Mouse (Mus musculus) midbrain, embryonic 11.5 days (tissue): Measurements from ENCODE around the gene Prkar1b. TPM values are rescaled to one million over a fixed set of nuclear protein-coding genes. Genes with fewer than 3 reads are reported as not detected.

Experiments
- ATAC-seq: fragments of 200-750 bp; cut with Nextera tagmentation; 2 replicates; pipeline ENCODE4 v1.8.0; 2017; ENCODE audit warnings: moderate TSS enrichment, moderate library complexity; ENCODE audit not compliant: low FRiP score
- DNase-seq: peaks from one replicate; pipeline ENCODE4 v3.0.0; 2015; ENCODE audit warnings: low spot score; ENCODE audit errors: missing footprints
- H3K27ac ChIP-seq: fragments of 300-500 bp; sonication (generic); 2 replicates; pipeline ENCODE4 v1.5.1; 2014; ENCODE audit warnings: low read depth, low read length
- H3K27me3 ChIP-seq: fragments of 300-500 bp; sonication (generic); 2 replicates; pipeline ENCODE4 v1.6.1; 2014; ENCODE audit warnings: mild to moderate bottlenecking, low read length, moderate library complexity, mixed read lengths; ENCODE audit not compliant: control insufficient read depth, insufficient read depth
- H3K36me3 ChIP-seq: fragments of 300-500 bp; sonication (generic); 2 replicates; pipeline ENCODE4 v1.6.1; 2014; ENCODE audit warnings: mild to moderate bottlenecking, low read length, moderate library complexity, mixed read lengths; ENCODE audit not compliant: control insufficient read depth, insufficient read depth
- H3K4me1 ChIP-seq: fragments of 300-500 bp; sonication (generic); 2 replicates; pipeline ENCODE4 v1.6.1; 2014; ENCODE audit warnings: low read length; ENCODE audit not compliant: control insufficient read depth, insufficient read depth
- H3K4me2 ChIP-seq: fragments of 300-500 bp; sonication (generic); 2 replicates; pipeline ENCODE4 v1.6.1; 2014; ENCODE audit warnings: mild to moderate bottlenecking, moderate library complexity
- H3K4me3 ChIP-seq: fragments of 300-500 bp; sonication (generic); 2 replicates; pipeline ENCODE4 v1.5.1; 2014; ENCODE audit warnings: low read depth, low read length
- H3K9ac ChIP-seq: fragments of 300-500 bp; sonication (generic); 2 replicates; pipeline ENCODE4 v1.6.1; 2014; ENCODE audit warnings: low read length
- H3K9me3 ChIP-seq: fragments of 300-500 bp; sonication (generic); 2 replicates; pipeline ENCODE4 v1.6.1; 2016; ENCODE audit warnings: low read length; ENCODE audit not compliant: control insufficient read depth
- WGBS: fragments of 180-500 bp; shearing (Covaris S2); extraction: QIAGEN DNeasy Blood & Tissue Kit; methylation state at CpG from one replicate; pipeline ENCODE4 v1.1.7; 2014; 5-methylcytosine and 5-hydroxymethylcytosine counted together
- polyA plus RNA-seq: library from polyadenylated mRNA; unstranded; fragments of >200 nt; fragmentation: Nextera tagmentation; extraction: Ambion mirVana; gene quantifications from 2 replicates; pipeline ENCODE4 v1.2.1, GENCODE M21; 2014

Gene Prkar1b
- polyA plus RNA-seq, 1 experiment from 2014 or later = 20.2 TPM

DNA sequence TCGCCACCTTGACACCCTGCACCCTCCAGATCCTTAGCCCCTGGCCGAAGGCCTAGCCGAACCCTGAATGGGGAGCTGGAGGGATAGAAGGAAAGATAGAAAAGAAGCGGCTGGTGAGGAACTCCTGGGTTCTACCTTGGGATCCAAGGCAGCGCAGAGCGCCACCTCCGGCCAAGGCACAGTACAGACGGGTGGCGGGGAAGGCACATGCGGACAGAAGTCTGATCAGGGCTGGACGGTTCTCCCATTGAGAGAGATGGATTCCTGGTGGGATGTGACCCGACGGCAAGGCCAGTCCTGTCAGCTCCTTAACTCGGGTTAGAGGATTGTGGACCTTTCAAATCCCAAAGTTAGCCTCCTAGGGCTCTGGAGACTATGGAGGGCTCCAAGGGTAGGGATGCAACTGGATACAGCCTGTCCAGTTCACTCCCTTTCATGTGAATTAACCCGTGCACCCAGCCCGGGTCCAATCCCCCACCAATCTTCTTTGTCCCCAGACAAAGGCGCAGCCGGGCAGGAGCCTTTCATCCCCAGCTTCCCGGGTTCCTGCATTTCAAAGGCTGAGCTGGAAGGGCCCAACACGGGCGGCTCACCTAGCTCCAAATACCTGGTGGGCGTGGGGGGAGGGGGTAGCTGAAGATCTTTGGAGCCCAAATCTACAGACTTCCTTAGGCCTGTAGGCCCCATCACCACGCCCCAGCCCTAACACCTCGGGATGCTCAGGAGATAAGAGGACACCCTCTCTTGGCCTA lies 153.3 kb downstream of the Prkar1b start:
- ATAC-seq = peak; percentile 5; the same call in 1 of the 2 replicates
- Histone ChIP-seq H3K9ac (no peak overlapping the region), H3K4me1 (peaks cover 41% of the 10 kb centered on the region), H3K4me2 (peak overlapping the region; percentile 98), H3K36me3 (no peaks in the 10 kb centered on the region), H3K27ac (no peak overlapping the region), H3K9me3 (no peaks in the 10 kb centered on the region), H3K27me3 (peaks cover 78% of the 10 kb centered on the region), H3K4me3 (peak overlapping the region; percentile 63)
- WGBS = under 1% methylated on average over 24 of the region's 24 CpGs
- peak; percentile 94 for DNase-seq

DNA sequence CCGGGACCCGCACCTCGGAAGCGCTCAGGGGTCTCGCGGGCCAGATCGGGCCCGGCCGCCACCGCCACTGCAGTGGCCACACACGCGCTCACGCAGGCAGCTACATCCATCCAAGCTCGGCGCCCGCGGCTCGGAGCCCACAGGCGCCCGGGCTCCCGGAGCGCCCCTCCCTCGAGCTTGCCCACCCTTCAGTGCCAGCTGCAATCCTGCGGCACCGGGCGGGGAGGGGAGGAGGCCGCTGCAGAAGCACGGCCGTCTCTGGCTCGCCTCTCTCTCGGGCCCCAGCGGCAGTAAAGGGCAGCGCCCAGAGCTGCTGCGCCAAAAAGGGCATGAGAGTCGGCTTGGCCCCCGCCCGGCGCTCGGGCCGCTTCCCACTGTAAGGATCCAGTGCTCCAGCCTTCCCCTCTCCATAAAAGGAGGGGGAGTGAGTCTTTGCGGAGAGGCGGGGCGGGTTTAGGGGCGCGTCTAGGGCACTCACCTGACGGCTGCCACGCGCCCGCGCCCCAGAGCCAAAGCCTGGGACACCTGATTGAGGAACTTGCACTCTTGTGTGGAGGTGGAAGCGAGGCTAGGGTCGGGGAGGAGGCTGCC lies 154.0 kb downstream of the Prkar1b start:
- H3K4me1 ChIP-seq = peaks cover 41% of the 10 kb centered on the region
- H3K4me3 ChIP-seq = peak overlapping the region; percentile 63
- under 1% methylated on average over 52 of the region's 52 CpGs for WGBS
- peak overlapping the region; percentile 98 for H3K4me2 ChIP-seq
- H3K36me3 ChIP-seq = no peaks in the 10 kb centered on the region
- no peaks in the 10 kb centered on the region for H3K9me3 ChIP-seq
- H3K27ac ChIP-seq = no peak overlapping the region
- peak overlapping the region; percentile 73 for H3K9ac ChIP-seq
- DNase-seq (peak; percentile 95), ATAC-seq (peak; percentile 54)
- H3K27me3 ChIP-seq = peaks cover 84% of the 10 kb centered on the region

DNA sequence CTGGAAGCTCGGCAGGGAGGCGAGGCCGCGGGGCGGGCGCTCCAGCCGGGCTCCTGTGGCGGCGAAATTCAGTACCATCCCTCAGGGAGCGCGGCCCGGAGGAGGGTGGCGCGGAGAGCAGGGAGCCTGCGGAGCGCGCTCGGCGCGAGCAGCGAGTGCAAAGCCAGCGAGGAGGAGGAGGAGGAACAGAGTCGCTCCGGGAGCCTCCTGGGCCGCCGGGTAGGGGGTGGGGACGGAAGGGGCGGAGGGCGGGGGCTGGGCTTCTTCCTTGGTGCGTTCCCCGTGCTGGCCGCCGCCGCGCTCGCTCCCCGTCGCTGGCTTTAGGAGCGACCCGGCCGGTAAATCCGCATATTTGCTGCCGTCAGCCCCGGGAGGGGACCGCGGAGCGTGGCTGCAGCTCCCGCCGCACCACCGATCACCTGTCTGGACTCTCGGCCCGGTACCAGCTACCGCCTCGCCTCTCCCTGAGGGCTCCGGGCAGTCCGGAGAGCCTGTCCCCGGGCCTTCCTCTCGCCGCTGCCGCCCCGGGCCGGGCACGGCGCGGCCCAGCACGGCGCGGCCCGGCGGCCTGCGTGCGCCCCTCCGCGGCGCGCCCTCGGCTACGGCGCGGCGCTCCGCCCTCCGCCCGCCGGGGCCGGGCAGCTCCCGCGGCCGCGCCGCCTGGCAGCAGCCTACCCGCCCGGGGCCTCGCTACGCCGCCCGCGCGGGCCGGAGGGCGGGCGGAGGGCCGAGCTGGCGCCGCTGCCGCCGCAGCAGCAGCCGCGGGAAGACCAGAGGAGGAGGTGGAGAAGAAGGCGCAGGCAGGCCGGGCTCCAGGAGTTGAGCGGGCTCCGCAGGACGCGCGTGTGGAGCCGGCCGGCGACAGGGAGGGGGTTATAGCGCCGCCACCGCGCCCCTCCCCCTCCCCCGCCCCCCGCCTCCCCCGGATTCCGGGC lies 154.7 kb downstream of the Prkar1b start:
- WGBS = under 1% methylated on average over 88 of the region's 127 CpGs

DNA sequence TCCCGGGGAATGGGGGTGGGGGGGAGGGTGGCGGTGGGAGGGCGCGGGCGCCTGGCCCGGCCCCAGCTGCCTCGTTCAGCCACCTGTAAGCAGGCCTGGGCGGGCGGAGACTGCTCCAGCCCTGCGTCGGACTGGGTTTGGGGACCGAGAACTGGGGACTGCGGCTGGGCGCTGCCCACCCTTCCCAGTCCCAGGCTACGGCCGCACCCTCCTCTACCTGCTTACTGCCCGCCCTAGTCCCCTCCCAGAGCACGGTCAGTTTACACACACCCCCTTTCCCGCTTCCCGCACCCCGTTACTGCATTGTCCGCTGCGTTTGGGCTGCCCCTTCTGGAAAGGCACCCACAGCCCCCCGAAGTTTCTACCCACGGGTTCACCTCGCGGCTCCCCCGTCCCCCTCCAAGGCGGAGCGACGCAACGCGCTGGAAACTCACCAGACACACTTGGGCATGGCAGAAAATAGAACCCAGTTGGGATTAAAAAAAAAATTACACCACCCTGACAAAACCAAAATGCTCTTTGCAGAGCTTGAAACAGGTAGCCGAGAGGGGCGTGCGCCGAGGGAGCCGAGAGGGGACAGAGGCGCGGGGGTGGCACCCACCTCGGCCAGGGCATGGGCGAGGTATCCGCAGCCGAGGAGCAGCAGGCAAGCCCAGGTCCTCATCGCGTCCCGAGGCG lies 155.6 kb downstream of the Prkar1b start:
- ATAC-seq (peak; percentile 13; the same call in 1 of the 2 replicates), DNase-seq (peak; percentile 93)
- WGBS = under 1% methylated on average over 46 of the region's 48 CpGs
- Histone ChIP-seq H3K27ac (no peak overlapping the region), H3K4me2 (peak overlapping the region; percentile 98), H3K9me3 (no peaks in the 10 kb centered on the region), H3K4me3 (peak overlapping the region; percentile 63), H3K9ac (peak overlapping the region; percentile 73), H3K36me3 (no peaks in the 10 kb centered on the region), H3K4me1 (peaks cover 41% of the 10 kb centered on the region), H3K27me3 (peaks cover 77% of the 10 kb centered on the region)

More for the DNA sequence above, 154.7 kb downstream of the Prkar1b start:
- Histone ChIP-seq H3K9me3 (no peaks in the 10 kb centered on the region), H3K27ac (peak overlapping the region; percentile 40; the same call in 1 of the 2 replicates), H3K9ac (peak overlapping the region; percentile 73), H3K27me3 (peaks cover 84% of the 10 kb centered on the region), H3K36me3 (no peaks in the 10 kb centered on the region), H3K4me1 (peaks cover 41% of the 10 kb centered on the region), H3K4me2 (peak overlapping the region; percentile 98), H3K4me3 (peak overlapping the region; percentile 63)
- DNase-seq = peak; percentile 96
- peak; percentile 67 for ATAC-seq

DNA sequence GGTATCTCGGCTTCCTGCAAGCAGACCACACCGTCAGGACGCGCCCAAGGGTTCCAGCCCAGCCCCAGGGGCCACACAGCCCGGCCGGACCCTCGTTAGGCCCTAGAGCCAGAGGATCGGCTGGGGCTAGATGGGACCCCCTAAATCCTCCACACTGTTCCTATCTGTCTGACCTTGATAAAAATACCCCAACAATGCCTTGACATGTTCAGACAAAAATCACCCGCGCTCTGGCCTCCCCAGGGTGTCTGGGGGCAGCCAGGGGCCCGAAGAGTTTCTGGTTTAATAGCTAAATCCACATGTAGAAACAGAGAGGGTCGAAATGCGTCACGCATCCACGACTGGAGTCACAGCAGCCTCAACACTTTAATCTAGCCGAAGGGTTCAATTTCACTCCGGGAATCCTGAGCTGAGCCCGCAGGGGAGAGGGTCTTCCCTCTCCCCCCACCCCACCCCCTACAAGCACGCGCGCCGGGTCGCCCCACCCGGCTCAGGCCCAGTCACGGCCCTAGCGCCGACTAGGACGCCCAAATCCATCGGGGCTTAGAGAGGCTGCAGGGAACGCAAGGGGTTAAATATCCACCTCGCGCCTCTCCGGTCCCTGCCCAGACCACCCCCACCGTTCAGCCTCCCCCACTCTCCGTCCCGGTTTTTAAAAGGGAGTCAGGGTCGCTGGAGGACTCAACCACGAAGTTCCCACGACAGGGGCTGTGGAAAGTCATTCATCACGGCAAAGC lies 156.3 kb downstream of the Prkar1b start:
- no peak overlapping the region for H3K27ac ChIP-seq
- H3K9ac ChIP-seq = peak overlapping the region; percentile 27
- ATAC-seq (no peak), DNase-seq (peak; percentile 94)
- H3K4me3 ChIP-seq = peak overlapping the region; percentile 63
- H3K4me1 ChIP-seq = peaks cover 41% of the 10 kb centered on the region
- no peaks in the 10 kb centered on the region for H3K36me3 ChIP-seq
- H3K27me3 ChIP-seq = peaks cover 69% of the 10 kb centered on the region
- H3K9me3 ChIP-seq = no peaks in the 10 kb centered on the region
- WGBS = under 1% methylated on average over 40 of the region's 40 CpGs
- peak overlapping the region; percentile 98 for H3K4me2 ChIP-seq

DNA sequence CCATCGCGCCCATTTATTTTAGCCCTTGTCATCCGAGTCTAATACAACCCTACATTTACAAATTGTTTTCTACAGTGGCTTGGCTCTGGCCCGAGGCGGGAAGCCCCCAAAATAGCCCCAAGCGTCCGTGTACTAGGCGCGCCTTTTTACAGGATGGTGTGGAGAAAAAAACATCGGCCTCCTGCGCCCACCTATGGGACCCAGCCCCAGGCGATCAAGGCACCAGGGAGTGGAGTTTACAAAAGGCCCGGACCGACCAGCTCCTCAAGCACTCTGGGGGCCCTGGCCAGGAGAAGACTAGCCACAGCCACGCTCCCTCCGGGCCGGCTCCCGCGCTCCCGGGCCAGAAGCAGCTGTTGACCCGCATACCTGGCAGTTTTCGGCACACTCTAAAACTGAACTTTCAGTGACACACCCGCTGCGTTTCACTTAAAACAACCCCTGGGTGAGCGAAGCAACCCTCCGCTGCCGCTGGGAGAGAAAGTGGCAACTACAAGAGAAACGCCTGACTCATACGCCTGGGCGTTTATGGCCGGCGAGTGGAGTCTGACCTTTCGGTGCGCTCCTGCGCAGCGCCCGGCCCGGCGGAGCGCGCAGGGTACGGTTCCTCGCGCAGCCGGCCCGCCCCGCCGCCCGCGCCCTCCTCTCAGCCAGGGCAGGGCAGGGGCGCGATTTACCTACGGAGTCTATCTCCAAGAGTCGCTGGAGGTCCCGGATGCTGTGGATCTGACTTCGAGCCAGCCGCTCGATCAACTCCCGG lies 157.0 kb downstream of the Prkar1b start:
- peak overlapping the region; percentile 27 for H3K9ac ChIP-seq

DNA sequence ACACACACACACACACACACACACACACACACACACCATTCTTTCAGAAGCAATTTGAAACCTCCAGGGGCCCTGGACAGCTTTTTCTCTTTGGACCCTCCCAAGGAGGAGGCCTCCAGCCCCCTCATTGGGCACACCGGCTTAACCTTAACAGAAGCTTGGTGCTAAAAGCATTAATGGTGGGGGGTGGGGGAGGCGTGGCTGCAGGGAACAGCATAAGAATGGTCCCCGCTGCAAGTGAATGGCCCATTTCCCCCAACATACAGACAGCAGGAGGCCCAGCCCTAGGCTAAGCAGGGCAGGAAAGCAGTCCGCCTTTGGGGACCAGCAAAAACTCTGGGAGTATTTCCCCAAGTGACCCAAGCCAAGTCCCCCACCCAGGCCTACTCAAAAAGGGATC lies 158.1 kb downstream of the Prkar1b start:
- Histone ChIP-seq H3K9ac (no peak overlapping the region), H3K4me2 (no peak overlapping the region), H3K27me3 (peaks cover 53% of the 10 kb centered on the region), H3K36me3 (no peaks in the 10 kb centered on the region), H3K27ac (no peak overlapping the region), H3K9me3 (no peaks in the 10 kb centered on the region), H3K4me1 (peaks cover 29% of the 10 kb centered on the region), H3K4me3 (no peak overlapping the region)
- ATAC-seq (no peak), DNase-seq (peak; percentile 86)
- 10% methylated on average over 4 of the region's 4 CpGs for WGBS

More for the DNA sequence above, 157.0 kb downstream of the Prkar1b start:
- WGBS = 2% methylated on average over 58 of the region's 59 CpGs
- H3K27ac ChIP-seq = no peak overlapping the region
- peak overlapping the region; percentile 63 for H3K4me3 ChIP-seq
- ATAC-seq = no peak
- H3K4me2 ChIP-seq = peak overlapping the region; percentile 98
- DNase-seq = peak; percentile 93
- no peaks in the 10 kb centered on the region for H3K9me3 ChIP-seq
- peaks cover 35% of the 10 kb centered on the region for H3K4me1 ChIP-seq
- H3K27me3 ChIP-seq = peaks cover 62% of the 10 kb centered on the region
- no peaks in the 10 kb centered on the region for H3K36me3 ChIP-seq
